Mouse (Mus musculus) CH12.LX (cell line): ENCODE results near the gene Ube2n. TPM values are rescaled to one million over a fixed set of nuclear protein-coding genes. Genes with fewer than 3 reads are reported as not detected.
A peak's percentile ranks its signal among the peaks of the same experiment; 100 is the strongest.

Source experiments
- DNase-seq: peaks from one replicate; pipeline ENCODE4 v3.0.0-alpha.2; 2013; ENCODE audit errors: extremely low read depth
- H3K27ac ChIP-seq: 2 replicates; pipeline ENCODE4 v1.5.1; 2012; ENCODE audit warnings: low read depth, mild to moderate bottlenecking, control low read depth, moderate library complexity; ENCODE audit not compliant: insufficient read depth
- H3K27me3 ChIP-seq: replicated peaks from 2 replicates; pipeline ENCODE3; 2012; ENCODE audit warnings: inconsistent platforms
- H3K36me3 ChIP-seq, 2 experiments: replicated peaks in 1 of 2; 2 replicates each; pipeline versions ENCODE3 to v1.6.1; 2012; ENCODE audit warnings: inconsistent platforms in 1 of 2, low read length in 1 of 2, mild to moderate bottlenecking in 1 of 2, mixed read lengths in 1 of 2, moderate library complexity in 1 of 2; ENCODE audit not compliant: control insufficient read depth in 1 of 2, insufficient read depth in 1 of 2
- H3K4me1 ChIP-seq, 2 experiments: 2 replicates each; pipeline ENCODE4 v1.6.1; 2012; ENCODE audit warnings: inconsistent platforms in 1 of 2, moderate library complexity in 1 of 2; ENCODE audit not compliant: insufficient read depth in 2 of 2, control insufficient read depth in 1 of 2
- H3K4me2 ChIP-seq: 2 replicates; pipeline ENCODE4 v1.6.1; 2012; ENCODE audit warnings: low read depth, mild to moderate bottlenecking, control low read depth; ENCODE audit not compliant: poor library complexity, insufficient read depth, severe bottlenecking
- H3K4me3 ChIP-seq, 3 experiments: fragments of 150-350 bp in 1 of 3; sonication (generic) in 1 of 3; replicated peaks in 1 of 3; 2 replicates each; pipeline versions ENCODE3 to v1.5.1; 2011 to 2012; ENCODE audit warnings: low read depth in 2 of 3, low read length in 2 of 3, mild to moderate bottlenecking in 2 of 3, moderate library complexity in 2 of 3, control low read depth in 1 of 3, improper control_type of control experiment in 1 of 3, inconsistent platforms in 1 of 3, mixed read lengths in 1 of 3; ENCODE audit not compliant: poor library complexity in 1 of 3
- H3K79me2 ChIP-seq: replicated peaks from 2 replicates; pipeline ENCODE4 v1.6.1; 2012; ENCODE audit warnings: mild to moderate bottlenecking, moderate library complexity; ENCODE audit not compliant: control insufficient read depth, poor library complexity, insufficient read depth, severe bottlenecking; ENCODE audit errors: extremely low read depth
- H3K9ac ChIP-seq: 2 replicates; pipeline ENCODE4 v1.6.1; 2012; ENCODE audit warnings: low read depth, mild to moderate bottlenecking, control low read depth, moderate library complexity; ENCODE audit not compliant: insufficient read depth
- H3K9me3 ChIP-seq: replicated peaks from 2 replicates; pipeline ENCODE3; 2012; ENCODE audit warnings: low read length, inconsistent platforms, mixed read lengths
- CHD1 ChIP-seq: IDR thresholded peaks from 2 replicates; pipeline ENCODE4 v1.6.1; 2012; ENCODE audit warnings: low read depth, low read length, improper control_type of control experiment, inconsistent platforms
- CHD2 ChIP-seq: IDR thresholded peaks from 2 replicates; pipeline ENCODE4 v1.6.1; 2011; ENCODE audit warnings: low read length, improper control_type of control experiment
- E2F4 ChIP-seq: IDR thresholded peaks from 2 replicates; pipeline ENCODE4 v1.6.1; 2011; ENCODE audit warnings: low read depth, low read length, improper control_type of control experiment; ENCODE audit not compliant: insufficient replicate concordance
- EP300 ChIP-seq: IDR thresholded peaks from 2 replicates; pipeline ENCODE4 v1.6.1; 2011; ENCODE audit warnings: low read length, improper control_type of control experiment
- GABPA ChIP-seq: IDR thresholded peaks from 2 replicates; pipeline ENCODE4 v1.6.1; 2012; ENCODE audit warnings: low read depth, low read length, improper control_type of control experiment, inconsistent platforms; ENCODE audit not compliant: insufficient replicate concordance
- HCFC1 ChIP-seq: IDR thresholded peaks from 2 replicates; pipeline ENCODE4 v1.6.1; 2012; ENCODE audit warnings: low read depth, mild to moderate bottlenecking, inconsistent platforms, low read length, improper control_type of control experiment
- IRF4 ChIP-seq: IDR thresholded peaks from 2 replicates; pipeline ENCODE4 v1.6.1; 2014; ENCODE audit warnings: low read depth, mild to moderate bottlenecking, inconsistent platforms, low read length, improper control_type of control experiment
- JUND ChIP-seq: conservative IDR thresholded peaks from 2 replicates; pipeline ENCODE4 v1.6.1; 2011; ENCODE audit warnings: low read depth, low read length, improper control_type of control experiment
- KAT2A ChIP-seq: IDR thresholded peaks from 2 replicates; pipeline ENCODE4 v1.6.1; 2012; ENCODE audit warnings: low read length, improper control_type of control experiment, inconsistent platforms; ENCODE audit not compliant: insufficient replicate concordance
- MAFK ChIP-seq: IDR thresholded peaks from 2 replicates; pipeline ENCODE4 v1.6.1; 2011; ENCODE audit warnings: low read length, improper control_type of control experiment; ENCODE audit not compliant: insufficient replicate concordance
- MAX ChIP-seq: IDR thresholded peaks from 2 replicates; pipeline ENCODE4 v1.6.1; 2011; ENCODE audit warnings: low read length, improper control_type of control experiment
- MEF2A ChIP-seq: IDR thresholded peaks from 2 replicates; pipeline ENCODE4 v1.6.1; 2014; ENCODE audit warnings: low read depth, mild to moderate bottlenecking, inconsistent platforms, low read length, improper control_type of control experiment, borderline replicate concordance
- MXI1 ChIP-seq: IDR thresholded peaks from 2 replicates; pipeline ENCODE4 v1.6.1; 2011; ENCODE audit warnings: mild to moderate bottlenecking, low read depth, low read length, improper control_type of control experiment
- MYC ChIP-seq: IDR thresholded peaks from 2 replicates; pipeline ENCODE4 v1.6.1; 2011; ENCODE audit warnings: low read depth, mild to moderate bottlenecking, improper control_type of control experiment, low read length
- NELFE ChIP-seq: IDR thresholded peaks from 2 replicates; pipeline ENCODE4 v1.6.1; 2011; ENCODE audit warnings: low read depth, low read length, improper control_type of control experiment
- NRF1 ChIP-seq: IDR thresholded peaks from 2 replicates; pipeline ENCODE4 v1.6.1; 2014; ENCODE audit warnings: low read depth, mild to moderate bottlenecking, inconsistent platforms, low read length, improper control_type of control experiment, moderate library complexity
- PAX5 ChIP-seq: IDR thresholded peaks from 2 replicates; pipeline ENCODE4 v1.6.1; 2012; ENCODE audit warnings: low read length, inconsistent platforms, mixed read lengths
- POLR2A ChIP-seq: IDR thresholded peaks from 2 replicates; pipeline ENCODE4 v1.6.1; 2011; ENCODE audit warnings: low read depth, mild to moderate bottlenecking, improper control_type of control experiment, low read length
- POLR2AphosphoS2 ChIP-seq: IDR thresholded peaks from 2 replicates; pipeline ENCODE4 v1.6.1; 2011; ENCODE audit warnings: low read depth, low read length, improper control_type of control experiment
- SIN3A ChIP-seq: IDR thresholded peaks from 2 replicates; pipeline ENCODE4 v1.6.1; 2012; ENCODE audit warnings: low read length, improper control_type of control experiment, inconsistent platforms
- SMC3 ChIP-seq: IDR thresholded peaks from 2 replicates; pipeline ENCODE4 v1.6.1; 2011; ENCODE audit warnings: low read depth, low read length, improper control_type of control experiment
- TBP ChIP-seq: conservative IDR thresholded peaks from 2 replicates; pipeline ENCODE4 v1.6.1; 2011; ENCODE audit warnings: low read depth, low read length, improper control_type of control experiment
- TCF12 ChIP-seq: IDR thresholded peaks from 2 replicates; pipeline ENCODE4 v1.6.1; 2014; ENCODE audit warnings: low read depth, mild to moderate bottlenecking, inconsistent platforms, low read length, improper control_type of control experiment
- UBTF ChIP-seq: IDR thresholded peaks from 2 replicates; pipeline ENCODE4 v1.6.1; 2012; ENCODE audit warnings: low read depth, mild to moderate bottlenecking, inconsistent platforms, low read length, improper control_type of control experiment, moderate library complexity
- USF1 ChIP-seq: IDR thresholded peaks from 2 replicates; pipeline ENCODE4 v1.6.1; 2014; ENCODE audit warnings: low read depth, mild to moderate bottlenecking, inconsistent platforms, low read length, improper control_type of control experiment
- USF2 ChIP-seq: conservative IDR thresholded peaks from 2 replicates; pipeline ENCODE4 v1.6.1; 2011; ENCODE audit warnings: low read depth, low read length, improper control_type of control experiment
- ZC3H11A ChIP-seq: IDR thresholded peaks from 2 replicates; pipeline ENCODE4 v1.6.1; 2012; ENCODE audit warnings: low read depth, mild to moderate bottlenecking, inconsistent platforms, low read length, improper control_type of control experiment
- ZNF384 ChIP-seq: IDR thresholded peaks from 2 replicates; pipeline ENCODE4 v1.6.1; 2012; ENCODE audit warnings: low read depth, low read length, improper control_type of control experiment, inconsistent platforms
- dilution Hi-C: fragments of 300-500 bp; cut with MboI; formaldehyde crosslinking; loops from 2 replicates; pipeline ENCODE4 v1.14.3; 2020; ENCODE audit warnings: low sequenced_read_pairs; ENCODE audit not compliant: extremely low pct_unique_long_range_greater_than_20kb, extremely low pct_ligation_motif_present
- in situ Hi-C: fragments of 300-500 bp; cut with MboI; formaldehyde crosslinking; loops from 3 replicates; pipeline ENCODE4 v1.14.3; 2019; ENCODE audit warnings: low sequenced_read_pairs, low pct_ligation_motif_present, low pct_unique_long_range_greater_than_20kb, mixed read lengths
- polyA plus RNA-seq: library from polyadenylated mRNA; unstranded; fragments of >175 nt; gene quantifications from 2 replicates; pipeline ENCODE4 v1.2.1, GENCODE M21; 2012; ENCODE audit warnings: low read depth; ENCODE audit not compliant: insufficient read length
- total RNA-seq, 2 experiments: library from RNA; depleted of rRNA; stranded (reverse); fragments of 300-350 nt in 1 of 2; fragments of >200 nt in 1 of 2; gene quantifications; 2 replicates each; pipeline ENCODE4 v1.2.3; 2012 to 2014

The Ube2n gene
- total and polyA plus RNA-seq, 3 experiments, result 71.9 to 265 (median 237) TPM

GRCm38 (mm10) chr10:95494268-95494667, 20.7 kb upstream of the Ube2n start:
- Histone ChIP-seq H3K79me2 (peaks cover 19% of the 10 kb centered on the region), H3K27ac (no peak overlapping the region), H3K36me3 (peaks cover 59 to 83% of the 10 kb centered on the region in 2 experiments), H3K4me1 (no peaks in the 10 kb centered on the region), H3K4me3 (no peak overlapping the region), H3K4me2 (no peak overlapping the region), H3K27me3 (no peaks in the 10 kb centered on the region), H3K9ac (no peak overlapping the region), H3K9me3 (peaks cover 22% of the 10 kb centered on the region)
- in situ Hi-C loops, result no loop called here
- TF ChIP-seq USF2, result no peak
- dilution Hi-C loops, result no loop called here
- DNase-seq, result no peak

- peak overlapping the region; percentile 68; the same call in 1 of the 2 replicates for H3K27ac ChIP-seq
These were observed 13.9 kb upstream of the Ube2n start for GRCm38 (mm10) chr10:95501033-95501432.

GRCm38 (mm10) chr10:95501463-95502081, 13.4 kb upstream of the Ube2n start, which contains the start of gene Mrpl42:
TSS of gene Mrpl42 (minus strand) at chr10:95501940.
- no peaks in the 10 kb centered on the region for H3K9me3 ChIP-seq
- TF ChIP-seq NELFE (peak; percentile 88), JUND (no peak), PAX5 (no peak), SMC3 (no peak), NRF1 (peak; percentile 65), POLR2AphosphoS2 (peak; percentile 95), ZC3H11A (no peak), MEF2A (peak; percentile 57; the same call in 1 of the 2 replicates), IRF4 (0 out of 2 replicates have a peak, but pooled peaks have one; percentile 39), HCFC1 (peak; percentile 99), MYC (peak; percentile 92), MAX (peak; percentile 80), TBP (peak; percentile 87), MAFK (no peak), ZNF384 (no peak), SIN3A (peak; percentile 91), CHD2 (peak; percentile 57; the same call in 1 of the 2 replicates), EP300 (no peak)

More at GRCm38 (mm10) chr10:95501033-95501432, 13.9 kb upstream of the Ube2n start:
- dilution Hi-C loops, result no loop called here
- DNase-seq, result no peak
- peak overlapping the region; percentile 98 for H3K4me2 ChIP-seq
- no peaks in the 10 kb centered on the region for H3K27me3 ChIP-seq
- H3K9ac ChIP-seq, result peak overlapping the region; percentile 39
- H3K9me3 ChIP-seq, result no peaks in the 10 kb centered on the region
- TF ChIP-seq E2F4, result no peak
- no peak for TF ChIP-seq MAX
- no peak for TF ChIP-seq USF1
- no peak for TF ChIP-seq JUND
- TF ChIP-seq KAT2A, result no peak
- TF ChIP-seq TCF12, result no peak
- TF ChIP-seq CHD2, result no peak
- TF ChIP-seq PAX5, result no peak
- no peak for TF ChIP-seq GABPA
- no peak for TF ChIP-seq CHD1
- no peak for TF ChIP-seq MXI1
- no peak for TF ChIP-seq UBTF
- TF ChIP-seq POLR2A, result no peak
- TF ChIP-seq ZC3H11A, result no peak
- no peak for TF ChIP-seq USF2
- TF ChIP-seq NRF1, result no peak
- no peak for TF ChIP-seq NELFE
- TF ChIP-seq TBP, result no peak
- peaks cover 15 to 22% of the 10 kb centered on the region in 2 experiments for H3K36me3 ChIP-seq
- H3K4me1 ChIP-seq, result peaks cover 2 to 13% of the 10 kb centered on the region in 2 experiments; a peak in 2 of 4 replicates
- H3K4me3 ChIP-seq, result peak overlapping the region; percentile 74 to 83 (median 76)
- peaks cover 26% of the 10 kb centered on the region for H3K79me2 ChIP-seq
- in situ Hi-C loops, result no loop called here

More at GRCm38 (mm10) chr10:95501463-95502081, 13.4 kb upstream of the Ube2n start, which contains the start of gene Mrpl42:
- Histone ChIP-seq H3K27ac (peak within 1 kb of the TSS; percentile 68), H3K4me3 (peak within 1 kb of the TSS; percentile 74 to 83 (median 76)), H3K27me3 (no peaks in the 10 kb centered on the region), H3K4me2 (peak within 1 kb of the TSS; percentile 98), H3K79me2 (peaks cover 26% of the 10 kb centered on the region), H3K9ac (peak within 1 kb of the TSS; percentile 39), H3K36me3 (peaks cover 17 to 20% of the 10 kb centered on the region in 2 experiments), H3K4me1 (peaks cover 2 to 13% of the 10 kb centered on the region in 2 experiments; a peak in 2 of 4 replicates)
- peak; percentile 79 for DNase-seq
- in situ Hi-C loops, result no loop called here
- dilution Hi-C loops, result no loop called here
